Mouse (Mus musculus): ENCODE measurements around the gene Fsip1.

The Fsip1 gene

DNA sequence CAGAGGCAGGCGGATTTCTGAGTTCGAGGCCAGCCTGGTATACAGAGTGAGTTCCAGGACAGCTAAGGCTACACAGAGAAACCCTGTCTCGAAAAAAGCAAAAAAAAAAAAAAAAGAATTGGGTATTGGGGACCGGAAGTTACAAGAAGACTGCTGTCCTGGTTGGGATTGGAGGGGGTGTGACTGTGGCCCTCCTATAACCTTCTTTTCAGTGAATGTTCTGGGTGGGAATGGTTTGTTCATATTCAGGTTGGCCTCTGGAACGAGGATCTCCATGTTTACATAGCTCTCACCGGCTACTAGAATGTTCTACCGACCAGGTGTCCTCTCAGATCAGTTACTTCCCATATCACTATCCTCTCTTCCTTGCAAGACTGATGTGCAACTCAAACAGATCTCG is 328 bp upstream of the Fsip1 start:
- no peak for DNase-seq (ENCODE audit: low spot score in 2 of 2)

DNA sequence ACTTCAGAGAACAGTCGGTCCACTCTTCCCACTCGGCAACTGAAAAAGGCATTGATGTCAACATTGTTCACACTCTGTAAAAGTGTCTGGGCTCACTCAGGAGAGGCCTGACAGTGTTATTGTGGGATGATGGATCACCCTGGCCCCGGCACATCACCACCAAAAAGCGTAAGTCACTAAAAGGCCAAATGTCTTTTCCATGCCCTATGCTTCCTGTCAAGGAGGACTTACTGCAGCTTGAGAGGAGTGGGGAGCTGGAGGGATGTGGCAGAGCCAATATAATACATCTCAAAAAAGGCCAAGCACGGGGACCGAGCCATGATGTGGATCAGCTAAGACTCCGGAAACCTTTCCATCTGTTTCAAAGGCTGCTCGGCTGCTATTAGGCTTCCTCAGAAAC is 2.2 kb downstream of the Fsip1 start:
- DNase-seq (ENCODE audit: low spot score in 2 of 2), result no peak

DNA sequence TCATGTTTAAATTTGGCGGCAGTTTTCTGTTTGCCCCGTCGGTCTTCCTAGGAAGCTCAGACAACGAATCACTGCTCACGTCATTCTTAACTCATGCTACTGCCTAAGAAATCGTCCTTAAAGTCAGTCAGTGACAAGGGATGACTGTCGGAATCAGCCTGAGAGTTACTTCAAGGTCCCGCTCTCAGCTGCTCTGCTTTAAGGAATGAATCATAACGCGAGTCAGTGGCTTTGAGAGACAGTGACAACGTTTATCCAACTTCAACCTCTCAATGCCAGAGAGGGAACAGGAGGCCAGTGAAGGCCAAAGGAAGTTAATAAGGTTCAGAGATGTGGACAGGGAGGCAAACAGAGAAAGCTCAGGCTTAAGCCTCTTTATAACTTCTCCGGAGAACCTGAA is 7.8 kb downstream of the Fsip1 start:
- DNase-seq (ENCODE audit: low spot score in 2 of 2), result no peak

DNA sequence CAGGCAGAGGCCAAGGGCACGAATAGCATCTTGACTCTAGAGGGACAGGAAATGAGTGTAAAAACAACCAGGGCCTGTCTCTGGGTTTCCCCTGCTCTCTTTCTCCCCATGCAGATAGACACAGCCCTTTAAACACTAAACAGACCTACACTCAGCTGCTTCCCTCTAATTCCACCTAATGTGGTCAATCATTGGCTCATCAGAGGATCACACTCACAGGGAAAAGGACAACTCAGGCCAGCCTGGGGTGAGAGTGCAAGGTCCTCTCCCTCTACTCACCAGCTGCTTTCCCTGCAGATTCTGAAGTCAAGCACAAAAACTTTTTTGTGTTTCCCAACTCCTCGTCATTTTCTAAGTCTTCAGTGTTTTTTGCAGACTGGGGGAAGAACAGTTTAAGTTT is 8.8 kb downstream of the Fsip1 start:
- DNase-seq (ENCODE audit: low spot score in 2 of 2), result no peak

DNA sequence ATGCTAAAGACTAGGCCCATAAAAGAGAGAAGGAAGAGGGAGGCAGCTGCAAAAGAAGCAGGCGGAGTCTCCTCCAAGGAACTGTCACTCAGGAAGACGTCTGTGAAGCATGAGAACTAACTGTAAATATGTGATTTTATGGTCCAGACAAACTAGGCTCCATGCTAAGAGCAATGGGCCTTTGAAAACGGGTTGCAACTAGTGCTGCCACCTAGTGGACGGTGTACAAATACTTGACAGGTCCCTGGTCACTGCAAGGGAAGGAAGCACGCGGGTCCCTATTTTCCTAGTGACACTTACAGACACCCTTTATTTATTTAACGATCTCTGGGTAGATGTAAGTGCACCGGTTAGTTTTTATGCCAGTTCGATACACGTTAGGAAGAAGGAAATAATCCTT is 10.9 kb downstream of the Fsip1 start:
- peak; percentile 45 to 75 for DNase-seq (ENCODE audit: low spot score in 2 of 2)

DNA sequence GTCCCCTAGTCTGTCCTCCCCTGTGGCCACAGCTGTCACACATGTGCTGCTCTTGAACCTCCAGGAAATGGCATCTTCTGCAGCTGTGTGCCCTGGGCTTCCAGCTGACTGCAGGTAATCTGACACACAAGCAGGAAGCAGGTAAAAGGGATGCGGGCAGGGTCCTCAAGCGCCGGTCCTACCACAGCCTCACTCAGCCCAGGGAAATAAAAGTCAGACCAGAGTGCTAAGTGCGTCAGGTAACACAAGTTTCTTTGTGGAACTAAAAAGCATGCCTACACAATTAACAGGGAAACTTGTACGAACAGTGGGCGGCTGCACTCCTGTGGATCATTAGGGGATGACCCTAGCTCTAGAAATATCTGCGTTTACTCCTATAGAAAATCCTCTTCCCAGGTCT is 20.6 kb downstream of the Fsip1 start:
- no peak for DNase-seq (ENCODE audit: low spot score in 2 of 2)

DNA sequence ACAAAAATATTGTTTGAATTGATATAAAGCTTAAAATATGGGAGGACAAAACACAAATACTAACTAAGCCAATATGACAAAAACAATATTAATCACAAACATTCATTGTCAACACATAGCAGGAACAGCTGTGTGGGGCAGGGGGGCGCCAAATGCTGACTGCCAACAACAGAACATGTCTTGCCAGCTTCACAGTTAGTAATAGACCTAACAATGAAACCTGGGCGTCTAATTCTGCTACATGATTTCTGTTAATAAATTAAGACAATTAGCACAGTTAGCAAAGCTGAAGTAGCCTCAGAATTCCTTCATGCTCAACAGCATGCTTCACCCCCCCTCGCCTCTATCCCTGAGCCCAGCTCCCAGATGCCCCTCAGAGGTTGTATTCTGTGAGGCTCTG is 21.2 kb downstream of the Fsip1 start:
- no peak for DNase-seq (ENCODE audit: low spot score in 2 of 2)

DNA sequence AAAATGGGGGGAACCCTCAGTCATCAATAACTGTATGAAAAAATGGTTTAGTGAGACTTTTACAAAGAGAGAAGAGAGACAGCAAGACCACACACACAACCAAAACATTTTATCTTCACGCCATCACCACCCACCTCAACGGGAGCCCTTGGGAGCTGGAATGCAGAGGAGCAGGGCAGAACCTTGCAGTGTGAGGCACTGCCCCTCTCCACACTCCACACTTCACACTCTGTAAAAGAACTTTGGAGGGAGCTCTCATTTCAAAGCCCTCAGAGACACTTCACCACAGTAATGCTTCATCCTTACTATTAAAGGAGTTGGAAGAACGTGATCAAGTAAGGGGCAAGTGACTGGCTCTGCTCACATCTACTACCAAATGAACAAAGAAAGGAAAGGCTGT is 26.2 kb downstream of the Fsip1 start:
- DNase-seq (ENCODE audit: low spot score in 2 of 2), result no peak

DNA sequence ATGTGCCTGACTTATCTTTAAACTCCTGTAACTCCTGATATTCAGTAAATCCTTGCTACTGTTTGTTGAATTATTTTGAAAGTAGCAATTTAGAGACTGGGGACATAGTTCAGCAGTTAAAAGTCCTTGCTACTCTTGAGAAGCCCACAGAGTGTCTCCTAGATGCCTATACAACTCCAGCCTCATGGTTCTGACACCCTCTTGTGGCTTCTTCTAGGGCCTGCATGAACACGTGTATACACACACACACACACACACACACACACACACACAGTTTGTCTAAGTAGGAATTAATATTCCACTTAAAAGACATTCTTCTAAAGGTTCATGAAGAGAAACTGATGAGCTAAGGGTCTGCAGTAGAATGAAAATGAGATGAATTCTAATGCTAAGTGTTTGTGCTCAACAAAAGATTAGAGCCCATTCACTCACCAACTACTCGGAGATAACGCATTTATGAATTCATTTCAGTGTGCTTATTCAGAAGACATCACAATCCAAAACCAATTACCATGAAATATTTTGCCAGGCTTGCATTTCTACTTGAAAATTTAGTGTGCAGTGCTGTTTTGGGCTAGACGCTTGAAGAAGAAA is 28.2 kb downstream of the Fsip1 start:
- DNase-seq (ENCODE audit: low spot score in 2 of 2), result no peak

DNA sequence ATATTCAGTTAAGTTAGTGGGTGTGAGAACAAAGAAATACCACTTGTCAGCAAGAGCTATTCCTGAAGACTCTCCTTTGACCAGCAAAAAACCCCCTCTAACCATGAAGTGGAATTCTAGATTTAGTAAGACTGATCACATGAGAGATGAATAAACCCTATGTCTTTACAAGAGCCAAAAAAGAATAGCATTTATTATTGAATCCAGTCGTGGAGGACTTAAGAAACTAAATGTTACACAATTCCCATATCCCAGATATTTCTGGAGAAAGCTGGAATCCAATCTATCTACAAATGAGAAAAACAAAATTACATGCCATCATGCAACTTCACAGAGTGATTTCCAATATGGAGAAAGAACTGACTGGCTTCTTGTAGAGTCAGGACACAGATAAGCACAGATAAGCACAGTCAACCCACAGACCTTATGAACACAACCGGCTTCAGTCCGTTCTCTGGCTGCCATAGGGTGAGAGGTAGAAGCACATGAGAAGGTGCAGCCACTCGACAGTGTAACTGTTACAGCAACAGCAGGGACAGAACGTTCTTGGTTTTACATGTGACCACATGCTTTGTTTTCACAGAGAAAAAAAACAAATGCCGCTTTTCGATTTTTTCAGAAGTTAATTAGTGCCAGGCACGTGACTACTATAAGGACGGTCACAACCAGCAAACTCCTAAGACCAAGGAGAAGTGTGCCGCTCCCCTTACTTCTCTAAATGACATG is 31.3 kb downstream of the Fsip1 start:
- DNase-seq (ENCODE audit: low spot score in 2 of 2), result no peak

DNA sequence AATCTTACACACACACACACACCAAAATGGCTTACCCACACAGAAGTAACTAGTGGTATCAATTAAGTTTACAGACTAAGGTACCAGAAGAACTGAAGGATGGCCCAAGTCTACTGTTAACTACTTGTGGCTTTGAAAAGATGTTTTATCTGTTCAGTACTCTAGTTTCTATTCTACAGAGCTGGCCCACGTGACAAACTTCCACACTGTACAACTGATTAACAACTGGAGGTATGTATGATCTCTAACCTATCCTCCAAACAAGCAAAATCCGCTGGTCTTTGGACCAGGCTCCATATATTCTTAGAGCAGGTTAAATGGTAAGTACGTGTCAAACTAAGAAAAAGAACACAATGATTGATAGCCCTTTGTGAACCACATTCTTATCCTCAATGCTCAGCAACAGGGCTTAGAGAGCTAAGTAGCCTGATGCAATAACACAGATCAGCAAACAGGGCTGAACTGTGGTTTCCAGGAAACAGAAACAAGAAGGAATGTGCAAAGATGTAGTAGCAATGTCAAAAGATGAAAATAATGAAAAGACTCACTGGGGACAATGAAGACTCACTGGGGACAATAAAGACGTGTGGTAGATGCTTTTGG is 38.7 kb downstream of the Fsip1 start:
- no peak for DNase-seq (ENCODE audit: low spot score in 2 of 2)

DNA sequence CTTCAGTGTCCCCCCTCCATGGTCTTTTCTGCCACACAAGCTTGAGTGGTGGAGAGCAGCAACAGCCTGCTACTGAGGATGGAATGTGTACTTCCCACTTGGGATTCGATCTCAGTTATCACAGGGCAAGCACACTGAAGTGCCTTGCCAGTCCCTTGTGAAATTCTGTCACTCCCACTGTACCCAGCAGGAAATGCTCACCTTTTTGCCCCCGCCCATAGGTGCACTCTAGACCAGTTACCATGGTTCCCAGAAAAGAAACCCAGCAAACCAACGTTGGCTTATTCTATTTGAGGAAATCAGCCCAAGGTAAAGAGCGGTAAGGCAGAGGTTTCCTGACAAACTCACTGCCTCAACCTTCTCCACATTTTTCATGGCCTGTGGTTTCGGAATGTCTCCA is 47.1 kb downstream of the Fsip1 start:
- DNase-seq (ENCODE audit: low spot score in 2 of 2), result no peak

DNA sequence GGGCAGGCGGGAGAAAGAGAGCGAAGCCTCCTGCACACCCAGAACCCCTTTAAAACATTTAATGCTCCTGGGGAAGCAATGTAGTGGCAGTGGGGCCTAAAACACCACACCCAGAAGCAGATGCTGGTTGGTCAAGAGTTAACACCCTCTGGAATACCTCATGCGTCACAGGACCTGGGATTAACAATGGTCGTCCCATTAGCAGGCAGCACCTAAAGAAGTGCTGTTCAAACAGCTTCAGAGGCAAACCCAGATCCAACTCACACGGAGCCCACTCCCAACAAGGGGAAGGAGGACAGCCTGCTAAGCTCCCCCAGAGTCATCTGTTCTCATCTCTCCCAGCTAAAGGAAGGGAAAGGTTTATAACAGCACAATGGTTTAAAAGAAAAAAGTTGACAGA is 48.1 kb downstream of the Fsip1 start:
- no peak for DNase-seq (ENCODE audit: low spot score in 2 of 2)

GRCm38 (mm10) chr2:118205991-118206585 is 50.7 kb downstream of the Fsip1 start:
- no peak for DNase-seq (ENCODE audit: low spot score in 2 of 2)

DNA sequence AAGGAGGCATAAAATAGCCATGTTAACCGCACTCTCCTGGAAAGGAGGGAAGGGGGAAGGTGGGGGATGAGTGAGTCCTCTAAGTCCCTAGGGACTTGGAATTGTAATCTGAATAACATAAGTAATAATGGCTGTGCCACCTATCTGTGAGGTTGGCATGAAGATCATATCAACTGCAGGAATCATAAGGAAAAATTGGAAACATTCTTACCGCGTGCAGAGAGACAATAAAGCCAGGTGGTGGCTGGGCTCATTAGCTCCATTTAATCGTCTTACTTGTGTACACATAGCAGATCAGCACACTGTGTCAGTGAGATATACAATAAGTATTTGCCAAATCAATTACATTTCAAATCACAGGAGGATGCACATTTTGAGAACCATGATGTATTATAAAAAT is 52.1 kb downstream of the Fsip1 start:
- DNase-seq (ENCODE audit: low spot score in 2 of 2), result no peak

DNA sequence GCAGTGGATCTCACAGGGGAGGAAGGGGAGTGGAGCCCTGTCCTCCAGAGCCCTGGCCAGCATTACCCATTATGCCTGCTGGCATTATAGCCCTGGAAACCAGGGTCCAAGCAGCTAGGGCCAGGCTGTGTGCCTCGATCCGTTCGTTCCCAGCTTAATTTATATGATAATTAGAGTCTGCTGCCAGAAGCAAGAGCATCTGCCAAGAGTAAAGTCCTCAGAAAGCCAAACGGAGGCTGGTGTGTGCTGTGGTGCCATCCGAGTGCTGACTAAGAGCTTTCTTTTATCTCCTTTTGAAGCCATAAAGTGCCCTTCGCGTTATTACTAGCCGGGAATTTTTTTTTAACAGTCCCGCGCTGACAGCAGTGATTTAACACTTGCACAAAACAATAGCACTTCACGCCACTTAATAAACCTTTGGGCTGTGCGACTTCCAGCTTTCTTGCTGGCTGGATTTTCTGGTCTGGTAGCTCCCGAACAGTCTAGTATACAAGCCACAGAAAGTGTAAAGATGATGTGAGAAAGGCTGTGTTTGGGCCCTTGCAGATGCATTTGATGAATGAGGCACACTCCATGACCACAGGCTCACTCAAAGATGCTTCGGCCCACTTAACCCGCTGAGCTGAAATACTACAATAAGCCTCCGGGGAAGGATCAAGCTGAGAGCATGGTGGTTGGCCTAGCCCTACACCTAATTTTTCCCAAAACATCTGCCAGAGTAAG is 52.9 kb downstream of the Fsip1 start:
- no peak for DNase-seq (ENCODE audit: low spot score in 2 of 2)

GRCm38 (mm10) chr2:118202934-118203333 is 53.8 kb downstream of the Fsip1 start:
- DNase-seq (ENCODE audit: low spot score in 2 of 2), result no peak

- no peak for DNase-seq (ENCODE audit: low spot score in 2 of 2)
These were observed 54.8 kb downstream of the Fsip1 start for GRCm38 (mm10) chr2:118201983-118202382.

DNA sequence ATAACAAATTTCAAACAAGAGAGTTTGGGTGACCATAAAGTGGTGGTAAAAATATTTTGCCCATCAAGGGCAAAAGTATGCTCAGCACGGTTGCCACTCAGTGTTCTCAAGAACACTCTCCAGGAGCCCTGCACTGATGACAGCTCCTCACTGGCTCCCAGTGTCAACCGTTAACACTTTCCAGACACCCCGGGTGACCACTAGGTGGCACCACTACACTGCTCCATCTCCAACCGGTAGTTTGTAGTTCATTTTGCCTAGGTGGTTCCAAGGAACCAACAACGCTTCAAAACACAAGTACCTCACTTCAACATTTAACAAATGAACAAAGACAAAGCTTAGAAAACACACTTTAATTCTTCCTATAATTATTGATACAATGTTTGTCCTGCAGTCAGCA is 56.9 kb downstream of the Fsip1 start:
- DNase-seq (ENCODE audit: low spot score in 2 of 2), result peak; percentile 66 to 72

DNA sequence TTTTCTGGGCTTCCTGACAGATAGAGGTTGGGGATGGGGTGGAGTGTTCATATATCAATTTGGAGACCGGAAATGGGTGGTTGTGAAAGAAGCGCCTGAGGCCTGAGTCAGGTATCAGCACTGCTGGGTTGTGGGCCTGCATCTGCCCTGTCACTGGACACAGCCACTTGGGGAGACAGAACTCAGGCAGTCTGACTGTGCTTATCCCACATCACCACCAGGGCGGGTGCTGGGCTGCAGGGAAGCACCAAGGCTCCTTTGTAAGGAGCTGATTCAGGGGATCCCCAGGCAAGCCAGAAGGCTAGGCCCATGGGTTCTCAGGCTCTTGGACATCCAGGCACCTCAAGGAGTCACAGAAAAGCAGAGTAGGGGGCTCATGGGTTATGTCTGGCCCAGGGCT is 59.8 kb downstream of the Fsip1 start:
- DNase-seq (ENCODE audit: low spot score in 2 of 2), result no peak

GRCm38 (mm10) chr2:118182136-118182535 is 74.6 kb downstream of the Fsip1 start:
- no peak for DNase-seq (ENCODE audit: low spot score in 2 of 2)

- no peak for DNase-seq (ENCODE audit: low spot score in 2 of 2)
These were observed 76.7 kb downstream of the Fsip1 start for GRCm38 (mm10) chr2:118179873-118180585.

All from urinary bladder, postnatal 36 days (tissue).